Mouse (Mus musculus): ENCODE data around the gene Tmem14a.

- TF ChIP-seq GATA1 (IDR thresholded peaks at IDR 0.05; ENCODE audit: borderline replicate concordance, low read length) (no peak), FLI1 (IDR thresholded peaks at IDR 0.05; ENCODE audit: low read length) (no peak)
These were observed 13.5 kb downstream of the Tmem14a start for GRCm38 (mm10) chr1:21231744-21232464.
